Mouse (Mus musculus) left cerebral cortex, postnatal 10 days (tissue): Measurements from ENCODE around the gene Hdgfl1. TPM values are rescaled to one million over a fixed set of nuclear protein-coding genes. Genes with fewer than 3 reads are reported as not detected.

Source experiments
- DNase-seq, 2 experiments: peaks; one replicate each; pipeline ENCODE4 v3.0.0; 2021 to 2022; ENCODE audit warnings: low spot score in 2 of 2, mixed read lengths in 1 of 2; ENCODE audit errors: extremely low spot score in 1 of 2
- intact Hi-C: fragments of 180-260 bp; cut with DNase I; formaldehyde crosslinking; loops from one replicate; pipeline ENCODE4 v1.15.1; 2025
- total RNA-seq, 2 experiments: library from RNA; stranded (reverse); gene quantifications; 2 replicates each; pipeline ENCODE4 v1.2.3; 2021

Hdgfl1 gene
- total RNA-seq: not detected

DNA sequence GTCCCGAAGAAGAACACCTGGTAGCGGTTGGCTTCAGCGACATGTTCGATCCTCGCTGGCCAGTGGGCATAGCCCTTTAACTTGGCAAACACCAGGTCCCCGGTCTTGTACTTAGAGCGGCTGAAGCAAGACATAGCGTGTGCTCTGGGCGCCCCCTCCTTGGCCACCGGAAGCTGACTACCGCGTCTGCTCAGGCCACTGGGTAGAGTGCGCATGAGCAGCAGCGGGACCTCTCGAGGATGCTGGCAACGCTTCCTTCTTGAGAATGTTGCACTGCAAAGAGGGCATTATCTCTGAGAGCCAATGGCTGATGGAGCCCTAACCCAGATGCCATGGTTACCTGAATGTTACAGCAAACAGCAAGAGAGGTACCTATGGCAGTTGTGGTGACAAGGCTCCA lies at the start of gene Hdgfl1:
TSS of gene Hdgfl1 (minus strand) at position 211 of the 400 bp plus-strand sequence.
- DNase-seq: no peak
- intact Hi-C loops: no loop called here

DNA sequence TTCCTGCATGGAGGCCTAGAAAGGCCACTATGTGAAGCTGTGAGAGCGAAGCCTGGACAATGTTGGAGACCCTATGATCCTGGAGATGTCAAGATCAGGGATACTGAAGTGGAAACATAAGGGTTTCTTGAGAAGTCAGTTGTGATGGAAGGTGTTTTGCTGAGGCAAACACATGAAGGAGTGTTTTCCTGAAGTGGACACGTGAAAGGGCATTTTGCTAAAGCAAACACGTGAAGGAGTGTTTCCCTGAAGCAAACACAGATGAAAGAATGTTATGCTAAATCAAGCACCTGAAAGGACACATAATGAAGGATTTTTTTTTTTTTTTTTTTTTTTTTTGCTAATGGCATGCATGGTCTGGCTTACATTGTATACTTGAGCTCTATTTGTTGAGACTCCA lies 25.5 kb upstream of the Hdgfl1 start:
- no peak for DNase-seq
- intact Hi-C loops: no loop called here

DNA sequence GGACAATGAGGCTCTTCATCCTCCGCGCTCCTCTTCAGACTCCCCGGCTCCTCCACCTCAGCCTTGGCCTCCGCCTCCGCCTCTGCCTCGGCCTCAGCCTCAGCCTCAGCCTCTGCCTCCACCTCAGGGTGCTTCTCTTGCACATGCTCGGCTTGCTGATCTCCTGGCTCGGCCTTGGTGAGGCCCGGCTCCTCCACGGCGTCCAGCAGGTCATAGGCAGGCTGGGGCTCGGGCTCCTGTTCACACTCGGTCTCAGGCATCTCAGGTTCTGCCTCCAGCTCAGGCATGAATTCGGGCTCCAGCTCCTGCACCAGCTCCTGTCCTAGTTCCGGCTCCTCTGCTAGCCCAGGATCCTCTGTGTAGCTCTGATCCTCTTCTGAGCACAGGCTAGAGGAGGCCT lies 541 bp downstream of the Hdgfl1 start:
- intact Hi-C loops: no loop called here
- DNase-seq: peak in 1 of 2 experiments; percentile 17

DNA sequence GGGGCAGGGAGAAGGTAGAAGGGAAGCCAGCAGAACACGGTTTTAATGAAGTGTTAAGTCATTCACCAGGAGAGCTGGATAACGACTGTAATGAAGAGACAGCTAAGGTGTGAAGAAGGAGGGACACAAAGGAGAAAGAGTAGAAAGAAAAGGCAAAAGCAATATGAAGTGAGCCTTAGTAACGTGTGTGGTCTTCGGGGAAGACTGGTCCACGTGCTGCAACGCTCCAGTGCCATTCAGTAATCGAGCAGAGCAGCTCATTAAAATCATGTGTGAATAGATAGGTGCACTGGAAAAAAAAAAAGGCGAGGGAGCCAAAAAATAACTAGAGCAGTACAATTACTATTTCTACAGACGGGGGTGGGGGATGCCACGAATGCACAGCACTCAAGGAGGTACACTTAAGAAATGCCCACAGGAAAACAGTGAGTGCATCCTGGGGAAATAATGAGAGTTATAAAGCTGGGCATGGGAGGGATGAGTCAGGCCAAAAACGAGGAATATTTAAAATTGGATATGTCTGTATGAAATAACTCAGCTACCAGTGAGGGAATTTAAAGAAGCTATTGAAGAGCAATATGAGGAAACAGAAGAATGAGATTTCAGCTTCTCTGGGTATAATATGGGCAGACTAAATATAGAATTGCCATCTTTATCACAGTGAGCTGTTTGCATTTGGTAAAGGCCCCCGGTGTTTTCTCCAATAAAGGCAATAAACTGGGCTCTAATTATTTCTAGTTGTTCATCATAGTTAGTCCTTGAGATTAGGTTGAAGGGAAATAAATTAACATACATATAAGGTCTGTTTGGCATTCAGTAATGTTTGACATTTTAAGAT lies 7.8 kb downstream of the Hdgfl1 start:
- no peak for DNase-seq
- intact Hi-C loops: no loop called here

DNA sequence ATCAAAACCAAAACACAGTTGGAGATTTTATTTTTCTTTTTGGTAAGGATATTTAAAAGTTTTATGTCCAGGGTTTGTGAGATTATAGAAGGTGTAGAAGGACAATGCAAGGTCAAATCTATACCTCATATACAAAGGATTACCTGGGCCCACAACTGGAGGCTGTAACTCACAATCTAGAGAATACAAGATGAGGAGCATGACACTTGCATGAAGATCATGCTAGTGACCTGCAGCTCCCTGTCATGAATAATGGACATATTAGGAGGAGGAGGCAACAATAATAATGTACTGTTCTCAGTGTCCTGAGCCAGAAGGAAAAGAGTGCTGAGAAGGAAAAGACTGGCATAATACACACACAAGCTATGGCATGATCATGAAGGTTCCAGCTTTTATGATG lies 17.1 kb downstream of the Hdgfl1 start:
- intact Hi-C loops: no loop called here
- DNase-seq: no peak

DNA sequence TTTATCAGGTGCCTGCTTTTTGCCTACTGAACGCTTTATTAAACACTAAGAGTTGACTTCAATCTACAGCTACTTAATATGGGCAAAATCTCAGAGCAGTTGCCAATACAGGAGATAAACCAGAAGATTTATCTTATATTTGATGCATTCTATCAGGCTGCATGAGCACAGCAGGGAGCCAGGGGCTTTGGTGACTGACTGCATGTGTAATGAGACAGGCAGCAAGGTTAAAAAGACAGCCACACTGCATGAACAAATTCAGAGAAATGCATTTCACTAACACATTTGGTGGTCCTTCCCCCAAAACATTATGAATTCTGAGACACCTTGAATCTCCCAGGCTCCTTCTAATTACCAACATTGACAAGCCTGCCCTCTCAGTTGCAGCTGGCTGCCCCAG lies 17.6 kb downstream of the Hdgfl1 start:
- intact Hi-C loops: no loop called here

DNA sequence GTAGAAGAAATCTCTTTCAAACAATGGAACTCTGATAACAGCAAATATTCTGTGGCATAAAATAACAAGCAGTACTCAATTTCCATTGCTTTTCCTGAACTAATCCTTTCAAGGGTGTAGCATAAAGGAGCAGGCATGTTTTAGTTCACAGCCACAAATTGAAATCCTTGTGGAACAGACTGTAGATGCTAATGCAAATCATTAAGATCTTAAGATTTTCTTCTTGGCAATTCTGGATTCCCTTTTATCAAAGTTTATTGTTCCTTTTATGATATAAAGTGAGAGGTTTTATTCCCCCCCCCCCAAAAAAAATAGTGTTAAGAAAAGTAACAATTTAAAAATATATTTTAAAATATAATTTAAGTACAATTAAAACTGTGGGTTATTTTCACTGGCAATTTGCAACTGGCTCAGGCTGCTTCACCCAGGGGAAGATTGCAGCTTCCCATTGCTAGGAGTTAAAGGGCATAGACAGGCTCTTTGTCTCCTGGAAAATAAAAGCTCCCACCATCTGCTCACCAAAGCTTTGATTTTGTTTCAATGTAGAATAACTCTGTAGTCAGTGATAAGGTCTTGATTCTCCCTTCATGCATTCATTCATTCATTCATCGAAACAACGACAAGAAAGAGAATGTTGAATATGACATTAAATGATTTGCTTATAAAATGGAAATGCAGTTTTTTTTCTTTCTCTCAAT lies 24.1 kb downstream of the Hdgfl1 start:
- DNase-seq: no peak
- intact Hi-C loops: no loop called here

More for the DNA sequence above, 17.6 kb downstream of the Hdgfl1 start:
- no peak for DNase-seq

DNA sequence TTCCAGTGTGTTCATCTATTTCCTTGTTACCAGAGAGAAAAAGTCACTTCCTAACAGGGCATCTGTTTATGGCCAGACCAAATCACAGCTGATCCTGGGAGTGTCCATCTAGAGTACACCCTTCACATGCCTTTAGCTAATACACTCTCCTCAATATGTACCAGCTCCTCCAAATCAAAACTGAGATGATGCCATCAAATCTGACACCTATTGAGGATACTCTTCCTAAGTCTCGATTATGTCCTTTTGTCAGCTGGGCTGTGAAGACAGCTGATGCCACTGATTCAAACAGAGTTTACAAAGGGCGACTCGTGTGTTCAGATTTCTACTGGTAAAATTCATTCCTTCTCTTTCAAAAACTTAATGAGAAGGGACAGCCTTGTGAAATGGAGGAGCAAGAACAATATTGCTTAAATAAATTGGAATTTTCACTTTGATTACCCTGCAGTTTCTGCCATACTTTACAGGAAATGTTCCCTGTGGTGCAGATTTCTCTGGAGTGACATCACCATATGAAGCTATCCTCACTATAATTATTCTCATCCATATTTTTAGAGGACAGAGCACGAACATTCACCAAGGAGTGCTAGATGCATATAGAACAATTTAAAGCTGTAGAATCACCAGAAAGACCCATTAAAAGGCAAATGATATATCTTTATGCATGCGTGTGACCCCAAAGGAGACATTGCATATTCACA lies 24.8 kb downstream of the Hdgfl1 start:
- intact Hi-C loops: no loop called here
- no peak for DNase-seq

DNA sequence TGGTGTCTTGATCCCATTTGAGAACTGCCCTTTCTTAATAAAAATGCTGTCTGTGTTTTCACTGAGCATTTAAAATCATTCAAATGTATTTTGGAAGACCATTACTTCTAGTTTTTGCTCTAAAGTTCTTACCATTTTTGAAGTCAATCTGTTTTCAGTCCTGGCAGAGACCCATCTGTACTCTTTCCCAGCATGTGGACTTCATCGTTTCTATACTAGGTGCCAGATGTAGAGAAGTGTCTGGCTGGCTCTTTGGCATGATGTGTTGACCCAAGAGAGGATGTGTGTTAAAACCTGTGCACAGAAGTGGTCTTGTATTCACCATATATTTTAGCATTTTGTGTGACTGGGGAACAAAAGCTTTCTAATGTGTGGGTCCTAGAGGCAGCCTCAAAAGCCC lies 25.9 kb downstream of the Hdgfl1 start:
- intact Hi-C loops: no loop called here
- DNase-seq: no peak

DNA sequence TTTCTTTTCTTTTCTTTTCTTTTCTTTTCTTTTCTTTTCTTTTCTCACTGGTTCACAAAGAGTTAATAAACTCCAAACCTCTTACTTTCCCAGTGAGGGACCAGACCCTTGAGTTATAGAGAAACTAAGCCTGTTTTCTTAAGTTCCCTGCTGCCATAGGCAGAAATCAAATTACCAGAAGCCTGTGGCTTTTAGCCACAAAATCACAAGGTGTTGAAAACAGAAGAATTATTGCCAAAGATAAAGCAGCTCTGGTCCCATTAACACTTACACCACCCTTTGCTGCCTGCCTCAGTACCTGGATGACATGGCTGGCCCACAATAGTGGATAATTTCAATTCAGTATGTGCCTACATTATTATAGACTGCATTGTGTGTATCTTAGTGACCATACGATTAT lies 35.0 kb downstream of the Hdgfl1 start:
- no peak for DNase-seq
- intact Hi-C loops: no loop called here

DNA sequence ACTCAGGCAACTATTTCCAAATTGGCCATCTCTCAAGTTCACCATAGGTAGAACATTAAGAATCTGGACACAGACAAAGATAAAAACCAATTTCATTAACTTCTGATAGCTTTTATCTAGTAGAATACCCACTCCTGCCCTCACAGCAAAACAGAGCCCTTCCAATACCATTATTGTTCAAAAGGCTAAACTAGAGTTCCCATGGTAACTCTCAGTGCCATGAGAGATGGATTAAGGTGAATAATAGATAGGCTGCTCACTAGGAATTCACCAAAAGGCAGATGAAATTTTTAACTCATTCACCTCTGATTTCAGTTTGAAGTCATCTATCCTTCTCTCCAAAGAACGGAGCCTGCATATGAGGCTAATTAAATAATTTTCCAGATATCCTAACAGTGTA lies 45.7 kb downstream of the Hdgfl1 start:
- intact Hi-C loops: no loop called here
- DNase-seq: no peak

DNA sequence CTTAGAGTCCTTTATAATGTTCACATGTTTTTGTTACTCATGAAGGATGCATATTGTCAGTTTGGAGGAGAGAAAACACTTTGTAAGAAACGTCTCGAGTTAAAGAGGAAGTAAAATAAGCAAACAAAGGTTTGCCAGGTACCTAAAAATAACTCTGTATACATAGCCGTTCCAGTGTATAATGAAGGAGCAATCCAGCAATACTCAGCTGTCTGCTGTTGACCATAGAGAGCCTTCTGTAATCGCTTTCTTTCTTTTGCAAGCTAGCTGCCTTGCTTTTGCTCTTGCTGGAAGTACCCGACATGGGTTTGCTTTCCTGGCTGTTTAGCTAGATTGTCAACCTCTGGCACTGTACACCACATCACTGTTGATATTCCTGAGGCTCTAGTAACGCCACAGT lies 48.6 kb downstream of the Hdgfl1 start:
- DNase-seq: no peak
- intact Hi-C loops: no loop called here

DNA sequence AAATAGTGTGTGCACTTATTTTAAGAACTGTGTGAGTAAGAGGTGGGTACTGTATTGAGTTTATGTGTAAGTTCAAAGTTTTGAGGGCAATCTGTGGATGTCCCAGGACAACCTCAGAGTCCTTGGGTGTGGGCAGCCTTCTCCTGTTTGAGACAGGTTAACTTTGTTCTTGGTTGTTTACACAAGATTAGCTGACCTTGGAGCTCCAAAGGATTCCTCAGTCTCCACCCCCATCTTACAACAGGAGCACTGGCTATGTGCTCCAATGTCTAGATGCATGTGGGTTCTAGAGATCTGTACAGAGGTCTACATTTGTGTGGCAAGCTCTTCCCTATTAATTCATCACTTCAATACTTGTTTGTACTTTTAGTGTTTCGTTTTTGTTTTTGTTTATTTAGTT lies 49.0 kb downstream of the Hdgfl1 start:
- intact Hi-C loops: no loop called here
- DNase-seq: no peak

DNA sequence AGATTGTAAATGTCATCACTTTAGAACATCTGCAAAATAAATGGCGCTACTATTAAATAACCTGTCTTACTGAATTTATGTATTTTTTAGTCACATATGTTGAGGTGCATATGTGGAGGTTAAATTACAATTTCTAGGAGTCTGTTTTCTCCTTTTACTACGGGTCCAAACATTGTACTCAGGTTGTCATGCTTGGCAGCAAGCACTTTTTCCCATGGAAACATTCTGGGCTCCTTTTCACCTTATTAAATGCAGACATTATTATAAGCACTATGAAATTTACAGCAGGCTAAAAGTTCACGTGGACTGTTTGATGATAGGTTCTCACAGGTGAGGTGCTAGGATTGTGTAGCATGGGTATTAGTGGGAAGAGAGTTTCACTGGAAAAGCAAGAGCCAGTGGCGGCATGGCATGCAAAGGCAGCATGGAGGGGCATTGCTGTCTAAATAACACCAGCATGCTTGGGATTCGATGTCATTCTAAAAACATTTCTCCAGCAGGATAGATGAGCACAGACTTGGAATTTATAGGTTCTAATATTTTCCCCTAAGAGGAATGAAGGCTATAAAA lies 50.7 kb downstream of the Hdgfl1 start:
- intact Hi-C loops: no loop called here
- DNase-seq: no peak
